Mouse (Mus musculus): ENCODE measurements around the gene D3Ertd751e. TPM values are rescaled to one million over a fixed set of nuclear protein-coding genes. Genes with fewer than 3 reads are reported as not detected.
A peak's percentile ranks its signal among the peaks of the same experiment; 100 is the strongest.

D3Ertd751e gene
- polyA plus RNA-seq (2012; rRNA removed), result 4.4 and 4.7 TPM in 2 replicates

- TF ChIP-seq CTCF (IDR thresholded peaks at IDR 0.05; ENCODE audit: borderline replicate concordance, extremely low read depth, insufficient read depth, insufficient read length) (0 out of 2 replicates have a peak, but pooled peaks have one; percentile 3), POLR2A (IDR thresholded peaks at IDR 0.05; ENCODE audit: borderline replicate concordance, extremely low read depth, insufficient read depth, insufficient read length, poor library complexity, severe bottlenecking) (peak; percentile 95)
- peak; percentile 99 for DNase-seq (ENCODE audit: low read depth)
Measured at GRCm38 (mm10) chr3:41742278-41742934, at the start of gene D3Ertd751e, which contains the start of gene Sclt1. D3Ertd751e (plus strand) TSS chr3:41742611. Sclt1 (minus strand) TSS chr3:41742514.

GRCm38 (mm10) chr3:41695681-41696080 lies 46.7 kb upstream of the D3Ertd751e start:
- DNase-seq (ENCODE audit: low read depth), result no peak
- TF ChIP-seq CTCF (IDR thresholded peaks at IDR 0.05; ENCODE audit: borderline replicate concordance, extremely low read depth, insufficient read depth, insufficient read length), result no peak
- TF ChIP-seq POLR2A (IDR thresholded peaks at IDR 0.05; ENCODE audit: borderline replicate concordance, extremely low read depth, insufficient read depth, insufficient read length, poor library complexity, severe bottlenecking), result no peak

- peak; percentile 70 for DNase-seq (ENCODE audit: low read depth)
- no peak for TF ChIP-seq CTCF (IDR thresholded peaks at IDR 0.05; ENCODE audit: borderline replicate concordance, extremely low read depth, insufficient read depth, insufficient read length)
- TF ChIP-seq POLR2A (IDR thresholded peaks at IDR 0.05; ENCODE audit: borderline replicate concordance, extremely low read depth, insufficient read depth, insufficient read length, poor library complexity, severe bottlenecking), result no peak
Measured at GRCm38 (mm10) chr3:41741601-41742277, 672 bp upstream of the D3Ertd751e start.

GRCm38 (mm10) chr3:41743436-41743835 lies 1.0 kb downstream of the D3Ertd751e start:
- TF ChIP-seq POLR2A (IDR thresholded peaks at IDR 0.05; ENCODE audit: borderline replicate concordance, extremely low read depth, insufficient read depth, insufficient read length, poor library complexity, severe bottlenecking), result no peak
- TF ChIP-seq CTCF (IDR thresholded peaks at IDR 0.05; ENCODE audit: borderline replicate concordance, extremely low read depth, insufficient read depth, insufficient read length), result peak; percentile 29; the same call in 1 of the 2 replicates
- DNase-seq (ENCODE audit: low read depth), result peak; percentile 59

- no peak for DNase-seq (ENCODE audit: low read depth)
Measured at GRCm38 (mm10) chr3:41754556-41754955, 12.1 kb downstream of the D3Ertd751e start.

GRCm38 (mm10) chr3:41762091-41762490 lies 19.7 kb downstream of the D3Ertd751e start:
- no peak for DNase-seq (ENCODE audit: low read depth)
- TF ChIP-seq POLR2A (IDR thresholded peaks at IDR 0.05; ENCODE audit: borderline replicate concordance, extremely low read depth, insufficient read depth, insufficient read length, poor library complexity, severe bottlenecking) (no peak), CTCF (IDR thresholded peaks at IDR 0.05; ENCODE audit: borderline replicate concordance, extremely low read depth, insufficient read depth, insufficient read length) (no peak)

More at GRCm38 (mm10) chr3:41754556-41754955, 12.1 kb downstream of the D3Ertd751e start:
- TF ChIP-seq CTCF (IDR thresholded peaks at IDR 0.05; ENCODE audit: borderline replicate concordance, extremely low read depth, insufficient read depth, insufficient read length), result no peak
- no peak for TF ChIP-seq POLR2A (IDR thresholded peaks at IDR 0.05; ENCODE audit: borderline replicate concordance, extremely low read depth, insufficient read depth, insufficient read length, poor library complexity, severe bottlenecking)

GRCm38 (mm10) chr3:41812447-41812846 lies 70.0 kb downstream of the D3Ertd751e start:
- TF ChIP-seq POLR2A (IDR thresholded peaks at IDR 0.05; ENCODE audit: borderline replicate concordance, extremely low read depth, insufficient read depth, insufficient read length, poor library complexity, severe bottlenecking) (no peak), CTCF (IDR thresholded peaks at IDR 0.05; ENCODE audit: borderline replicate concordance, extremely low read depth, insufficient read depth, insufficient read length) (no peak)
- peak; percentile 23 for DNase-seq (ENCODE audit: low read depth)

Other genes starting within 250 kb of the D3Ertd751e start
- 12.8 and 12.9 TPM in 2 replicates for gene Jade1, start 186.9 kb upstream of the D3Ertd751e start, polyA plus RNA-seq (2012; rRNA removed)
- 11.8 and 14.1 TPM in 2 replicates for gene Sclt1, start 97 bp upstream of the D3Ertd751e start, polyA plus RNA-seq (2012; rRNA removed)